Mouse (Mus musculus): ENCODE data around the gene Apol6. TPM values are rescaled to one million over a fixed set of nuclear protein-coding genes. Genes with fewer than 3 reads are reported as not detected.

Gene Apol6
- total and polyA plus RNA-seq, 3 experiments = not detected

DNA sequence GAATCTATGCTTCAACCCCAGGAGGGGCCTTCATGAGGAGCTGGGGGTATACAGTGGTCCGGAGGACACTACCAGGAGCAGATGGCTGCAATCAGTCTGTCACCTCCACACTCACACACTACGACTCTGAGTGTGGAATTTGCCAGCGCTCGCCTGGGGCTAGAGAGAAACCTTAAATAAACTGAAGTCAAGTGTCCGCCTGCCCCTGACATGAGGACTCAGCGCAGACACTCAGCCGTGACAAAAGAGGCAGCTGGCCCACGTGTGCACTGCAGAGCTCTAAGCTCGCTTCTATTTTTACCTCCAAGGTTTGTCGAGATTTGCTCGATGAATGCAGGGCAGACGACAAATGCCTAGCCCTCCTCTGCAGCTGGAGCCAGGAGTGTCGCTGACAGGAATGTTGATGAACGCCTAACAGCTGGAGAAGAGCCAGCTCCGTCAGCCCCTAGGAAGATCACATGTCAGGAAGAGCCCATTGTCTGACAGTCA, 30.7 kb upstream of the Apol6 start:
- H3K36me3 ChIP-seq (replicated peaks in 1 of 2; ENCODE audit: control insufficient read depth in 1 of 2, insufficient read depth in 1 of 2, low read length in 1 of 2) = no peaks in the 10 kb centered on the region
- H3K9me3 ChIP-seq (replicated peaks; ENCODE audit: low read length) = peaks cover 3% of the 10 kb centered on the region
- H3K4me3 ChIP-seq (replicated peaks in 1 of 3; ENCODE audit: low read depth in 2 of 3, low read length in 2 of 3, poor library complexity in 1 of 3) = no peak overlapping the region
- H3K27ac ChIP-seq (ENCODE audit: insufficient read depth, low read depth) = no peak overlapping the region
- dilution Hi-C loops (cut with MboI; ENCODE audit: extremely low pct_ligation_motif_present, extremely low pct_unique_long_range_greater_than_20kb, low sequenced_read_pairs) = no loop called here
- H3K79me2 ChIP-seq (replicated peaks; ENCODE audit: control insufficient read depth, extremely low read depth, insufficient read depth, poor library complexity, severe bottlenecking) = no peaks in the 10 kb centered on the region
- no peak overlapping the region for H3K9ac ChIP-seq (ENCODE audit: insufficient read depth, low read depth)
- DNase-seq (ENCODE audit: extremely low read depth) = no peak
- H3K27me3 ChIP-seq (replicated peaks) = peaks cover 96% of the 10 kb centered on the region
- TF ChIP-seq CTCF (conservative IDR thresholded peaks at IDR 0.05 in 1 of 2, IDR thresholded peaks at IDR 0.05 in 1 of 2; ENCODE audit: low read depth in 2 of 2, low read length in 2 of 2) (no peak), POLR2A (IDR thresholded peaks at IDR 0.05; ENCODE audit: low read depth, low read length) (no peak), CHD1 (IDR thresholded peaks at IDR 0.05; ENCODE audit: low read depth, low read length) (no peak), GABPA (IDR thresholded peaks at IDR 0.05; ENCODE audit: insufficient replicate concordance, low read depth, low read length) (no peak), SIN3A (IDR thresholded peaks at IDR 0.05; ENCODE audit: low read length) (no peak), HCFC1 (IDR thresholded peaks at IDR 0.05; ENCODE audit: low read depth, low read length) (no peak), MAFK (IDR thresholded peaks at IDR 0.05; ENCODE audit: insufficient replicate concordance, low read length) (no peak), MXI1 (IDR thresholded peaks at IDR 0.05; ENCODE audit: low read depth, low read length) (no peak), TBP (conservative IDR thresholded peaks at IDR 0.05; ENCODE audit: low read depth, low read length) (no peak), SMC3 (IDR thresholded peaks at IDR 0.05; ENCODE audit: low read depth, low read length) (no peak), EP300 (IDR thresholded peaks at IDR 0.05; ENCODE audit: low read length) (no peak), ETS1 (conservative IDR thresholded peaks at IDR 0.05; ENCODE audit: low read depth, low read length) (no peak), MAZ (IDR thresholded peaks at IDR 0.05; ENCODE audit: low read depth, low read length) (no peak)
- in situ Hi-C loops (cut with MboI; ENCODE audit: low pct_ligation_motif_present, low pct_unique_long_range_greater_than_20kb, low sequenced_read_pairs) = no loop called here
- peaks cover 5 to 7% of the 10 kb centered on the region in 2 experiments; a peak in 3 of 4 replicates for H3K4me1 ChIP-seq (ENCODE audit: control insufficient read depth in 1 of 2, insufficient read depth in 2 of 2)
- no peak overlapping the region for H3K4me2 ChIP-seq (ENCODE audit: insufficient read depth, low read depth, poor library complexity, severe bottlenecking)

DNA sequence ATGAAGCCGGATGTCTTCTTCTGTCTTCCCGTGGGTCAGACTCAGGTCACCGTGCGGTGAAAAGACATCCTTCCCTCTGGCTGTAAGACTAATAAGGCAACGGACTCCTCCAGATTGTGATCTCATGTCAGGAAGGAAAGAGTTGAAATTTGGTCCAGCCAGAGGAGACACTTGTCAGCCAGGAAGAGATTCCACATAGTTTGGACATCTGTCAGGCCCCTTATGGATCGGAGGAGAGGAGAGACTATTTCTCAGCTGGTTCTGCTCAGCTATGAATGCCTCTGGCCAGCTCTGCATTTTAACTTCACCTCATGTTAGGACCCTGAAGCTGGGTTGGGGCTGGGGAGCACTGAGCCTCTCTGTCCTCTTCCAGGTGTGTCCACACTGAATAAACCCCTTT, 30.1 kb upstream of the Apol6 start:
- no peak overlapping the region for H3K27ac ChIP-seq (ENCODE audit: insufficient read depth, low read depth)
- no peak overlapping the region for H3K4me2 ChIP-seq (ENCODE audit: insufficient read depth, low read depth, poor library complexity, severe bottlenecking)
- dilution Hi-C loops (cut with MboI; ENCODE audit: extremely low pct_ligation_motif_present, extremely low pct_unique_long_range_greater_than_20kb, low sequenced_read_pairs) (no loop called here), in situ Hi-C loops (cut with MboI; ENCODE audit: low pct_ligation_motif_present, low pct_unique_long_range_greater_than_20kb, low sequenced_read_pairs) (no loop called here)
- H3K9me3 ChIP-seq (replicated peaks; ENCODE audit: low read length) = peaks cover 3% of the 10 kb centered on the region
- peaks cover 96% of the 10 kb centered on the region for H3K27me3 ChIP-seq (replicated peaks)
- no peak overlapping the region for H3K4me3 ChIP-seq (replicated peaks in 1 of 3; ENCODE audit: low read depth in 2 of 3, low read length in 2 of 3, poor library complexity in 1 of 3)
- H3K4me1 ChIP-seq (ENCODE audit: control insufficient read depth in 1 of 2, insufficient read depth in 2 of 2) = peaks cover 7 to 9% of the 10 kb centered on the region in 2 experiments; a peak in 3 of 4 replicates
- H3K79me2 ChIP-seq (replicated peaks; ENCODE audit: control insufficient read depth, extremely low read depth, insufficient read depth, poor library complexity, severe bottlenecking) = no peaks in the 10 kb centered on the region
- TF ChIP-seq IRF4 (IDR thresholded peaks at IDR 0.05; ENCODE audit: low read depth, low read length) = no peak
- TF ChIP-seq CHD2 (IDR thresholded peaks at IDR 0.05; ENCODE audit: low read length) = no peak
- TF ChIP-seq NELFE (IDR thresholded peaks at IDR 0.05; ENCODE audit: low read depth, low read length) = no peak
- no peak for TF ChIP-seq ZC3H11A (IDR thresholded peaks at IDR 0.05; ENCODE audit: low read depth, low read length)
- TF ChIP-seq SIN3A (IDR thresholded peaks at IDR 0.05; ENCODE audit: low read length) = no peak
- TF ChIP-seq POLR2A (IDR thresholded peaks at IDR 0.05; ENCODE audit: low read depth, low read length) = no peak
- no peak for TF ChIP-seq JUN (IDR thresholded peaks at IDR 0.05; ENCODE audit: insufficient read depth, low read depth, low read length)
- no peak for TF ChIP-seq RCOR1 (conservative IDR thresholded peaks at IDR 0.05; ENCODE audit: low read depth, low read length)
- TF ChIP-seq TCF12 (IDR thresholded peaks at IDR 0.05; ENCODE audit: low read depth, low read length) = no peak
- no peak for TF ChIP-seq ZKSCAN1 (IDR thresholded peaks at IDR 0.05; ENCODE audit: borderline replicate concordance, low read depth, low read length)
- no peak for DNase-seq (ENCODE audit: extremely low read depth)
- H3K36me3 ChIP-seq (replicated peaks in 1 of 2; ENCODE audit: control insufficient read depth in 1 of 2, insufficient read depth in 1 of 2, low read length in 1 of 2) = no peaks in the 10 kb centered on the region
- no peak overlapping the region for H3K9ac ChIP-seq (ENCODE audit: insufficient read depth, low read depth)

Measured in CH12.LX (cell line).